Mouse (Mus musculus) brown adipose tissue, adult 24 weeks (tissue): ENCODE data around the gene Vat1l. TPM values are rescaled to one million over a fixed set of nuclear protein-coding genes. Genes with fewer than 3 reads are reported as not detected.

Experiments
- H3K27ac ChIP-seq: fragments of 200-500 bp; replicated peaks from 2 replicates; pipeline ENCODE4 v1.5.1; 2012; ENCODE audit warnings: low read depth, mild to moderate bottlenecking, low read length
- H3K4me1 ChIP-seq: fragments of 200-500 bp; 2 replicates; pipeline ENCODE4 v1.6.1; 2012; ENCODE audit warnings: low read length, mixed read lengths; ENCODE audit not compliant: control insufficient read depth, insufficient read depth, insufficient read length
- H3K4me3 ChIP-seq: fragments of 200-500 bp; 2 replicates; pipeline ENCODE4 v1.5.1; 2012; ENCODE audit warnings: low read depth, mild to moderate bottlenecking, low read length, moderate library complexity; ENCODE audit not compliant: insufficient read depth
- polyA plus RNA-seq: library from polyadenylated mRNA; stranded (reverse); fragments of >200 nt; gene quantifications from 2 replicates; pipeline ENCODE4 v1.2.4, GENCODE M21; 2012; ENCODE audit not compliant: missing spikeins, insufficient read depth, insufficient read length

Vat1l gene
- polyA plus RNA-seq, 1 experiment: 11.1 TPM

DNA sequence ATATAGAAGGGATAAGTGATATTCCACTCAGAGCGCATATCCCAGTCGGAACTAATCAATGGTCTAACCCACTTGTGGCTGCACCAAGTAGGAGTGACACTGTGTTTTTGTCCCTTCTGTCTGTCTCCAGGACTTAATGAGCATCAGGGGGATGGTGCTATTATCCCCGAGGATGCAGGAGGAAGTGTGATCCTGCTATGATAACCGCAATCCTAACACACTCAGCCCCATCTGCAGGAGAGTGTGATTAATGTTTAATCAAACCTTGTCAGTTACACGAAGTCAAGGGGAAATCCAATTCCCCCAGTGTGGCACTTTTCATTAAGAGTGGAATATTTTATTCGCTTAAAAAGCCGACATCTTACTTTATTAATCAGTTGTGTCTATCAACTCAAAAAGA lies 196.3 kb downstream of the Vat1l start:
- Histone ChIP-seq H3K4me3 (no peak overlapping the region), H3K4me1 (no peaks in the 10 kb centered on the region)

DNA sequence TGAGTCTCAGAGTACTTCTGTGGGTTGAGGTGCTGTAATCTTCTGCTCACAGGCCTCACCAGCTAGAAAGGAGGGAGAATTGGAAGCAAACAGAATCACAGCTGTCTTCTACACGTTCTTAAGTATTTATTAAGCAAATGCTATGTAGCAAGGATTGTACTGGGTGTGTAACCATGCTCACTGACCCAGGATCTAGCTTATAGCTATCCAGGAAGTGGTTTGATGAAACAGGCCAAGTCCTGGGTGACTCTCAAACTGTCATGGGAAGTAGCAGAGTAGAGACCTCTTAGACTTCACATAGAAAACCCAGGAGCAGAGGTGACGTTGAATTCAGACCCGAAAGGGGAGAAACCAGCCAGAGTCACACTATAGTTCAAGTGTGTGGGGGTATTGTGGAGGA lies 206.0 kb downstream of the Vat1l start:
- no peak overlapping the region for H3K27ac ChIP-seq
- H3K4me1 ChIP-seq: no peaks in the 10 kb centered on the region
- H3K4me3 ChIP-seq: no peak overlapping the region

More for the DNA sequence above, 196.3 kb downstream of the Vat1l start:
- no peak overlapping the region for H3K27ac ChIP-seq

DNA sequence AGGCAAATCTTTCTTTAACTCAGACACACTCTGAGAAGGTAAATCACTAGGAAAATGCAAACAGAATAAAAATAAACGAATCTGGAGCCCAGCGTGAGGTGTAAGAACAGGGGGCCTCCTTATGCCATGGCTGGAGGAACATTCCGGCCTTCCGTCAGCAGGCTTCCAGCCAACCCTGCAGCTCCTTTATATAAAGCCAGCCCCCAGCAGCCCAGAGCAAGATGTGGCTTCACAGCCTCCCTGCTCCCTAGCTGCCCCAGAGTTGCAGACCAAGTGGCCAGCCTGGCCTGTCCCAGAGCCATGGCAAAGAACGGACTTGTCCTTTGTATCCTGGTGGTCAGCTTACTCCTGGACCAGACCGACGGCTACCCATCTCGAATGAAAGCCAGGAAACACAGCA lies 212.4 kb downstream of the Vat1l start, which contains the start of gene Clec3a:
Gene Clec3a, plus strand, starts transcription at position 301 of the 400 bp plus-strand sequence.
- Histone ChIP-seq H3K4me3 (no peak within 1 kb of the TSS), H3K27ac (no peak within 1 kb of the TSS), H3K4me1 (no peaks in the 10 kb centered on the region)

DNA sequence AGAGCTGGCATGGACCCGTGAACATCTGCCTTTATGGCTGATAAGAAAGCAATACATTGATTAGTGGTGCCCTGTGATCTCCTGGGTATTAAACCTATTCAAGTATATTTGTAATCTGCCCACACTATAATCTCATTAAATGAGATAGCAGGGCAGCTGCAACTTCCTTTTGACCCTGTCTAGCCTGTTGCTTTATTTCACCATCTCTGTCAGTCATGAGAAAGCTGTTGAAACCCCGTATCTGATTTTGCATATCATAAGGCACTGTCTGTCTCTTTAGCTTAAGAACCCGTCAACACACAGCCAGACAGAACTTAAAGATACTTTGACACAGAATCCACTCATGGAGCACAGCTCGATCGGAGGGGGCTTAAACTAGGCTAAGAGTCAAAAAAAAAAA lies 213.1 kb downstream of the Vat1l start:
- H3K27ac ChIP-seq: no peak overlapping the region
- H3K4me1 ChIP-seq: no peaks in the 10 kb centered on the region
- H3K4me3 ChIP-seq: no peak overlapping the region

DNA sequence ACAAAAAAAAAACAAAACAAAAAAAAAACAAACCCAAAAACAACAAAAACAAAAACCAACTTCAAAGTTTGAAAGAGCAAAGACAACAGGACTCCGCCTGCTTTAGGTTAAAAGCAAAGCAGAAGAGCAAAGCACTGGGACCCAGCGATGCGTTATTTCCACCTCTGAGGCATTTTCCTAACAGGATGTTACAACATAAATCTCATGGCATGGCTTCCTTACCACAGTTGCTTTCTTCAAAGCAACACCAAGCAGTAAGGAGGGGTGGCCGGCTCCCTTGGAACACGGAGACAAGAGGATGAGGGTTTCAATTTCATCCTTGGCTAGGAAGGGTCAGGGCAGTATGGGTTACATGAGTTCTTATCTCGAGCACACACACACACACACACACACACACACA lies 213.5 kb downstream of the Vat1l start:
- no peak overlapping the region for H3K27ac ChIP-seq
- H3K4me1 ChIP-seq: no peaks in the 10 kb centered on the region
- H3K4me3 ChIP-seq: no peak overlapping the region

DNA sequence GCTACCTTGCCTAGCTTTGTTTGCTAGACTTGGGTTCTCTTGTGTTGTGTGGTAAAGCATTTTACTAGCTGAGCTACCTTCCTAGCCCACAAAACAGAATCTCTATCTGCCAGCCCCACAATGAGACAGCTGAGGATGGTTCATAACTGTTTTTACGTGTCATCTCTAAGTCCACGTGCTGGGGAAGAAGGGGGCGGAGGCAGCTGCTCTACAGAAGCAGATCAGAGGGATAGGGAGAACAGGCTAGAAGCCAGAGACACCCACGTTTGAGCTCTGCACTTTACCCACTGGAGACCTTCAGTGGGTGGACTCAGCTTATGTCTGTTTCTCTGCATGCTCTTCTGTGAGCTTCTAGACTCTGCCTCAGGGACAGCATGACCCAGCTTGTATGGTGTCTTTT lies 216.1 kb downstream of the Vat1l start:
- Histone ChIP-seq H3K27ac (no peak overlapping the region), H3K4me3 (no peak overlapping the region), H3K4me1 (no peaks in the 10 kb centered on the region)

Other genes starting within 250 kb of the Vat1l start
- 415 and 430 TPM in 2 replicates for gene Nudt7, start 72.1 kb upstream of the Vat1l start, polyA plus RNA-seq
- gene Clec3a, start 212.5 kb downstream of the Vat1l start, polyA plus RNA-seq: not detected in 2 replicates
- 7.5 and 11.8 TPM in 2 replicates for gene Wwox, start 234.0 kb downstream of the Vat1l start, polyA plus RNA-seq